Mouse (Mus musculus) gastrocnemius, adult 18-20 months (tissue): ENCODE results near the gene Rfx4. TPM values are rescaled to one million over a fixed set of nuclear protein-coding genes. Genes with fewer than 3 reads are reported as not detected.

Source experiments
- DNase-seq: peaks from one replicate; pipeline ENCODE4 v3.0.0; 2021; ENCODE audit warnings: low spot score
- total RNA-seq, 2 experiments: library from RNA; stranded (reverse); gene quantifications; 2 replicates each; pipeline ENCODE4 v1.2.3; 2021

The Rfx4 gene
- total RNA-seq, 2 experiments from 2014 or later: not detected

DNA sequence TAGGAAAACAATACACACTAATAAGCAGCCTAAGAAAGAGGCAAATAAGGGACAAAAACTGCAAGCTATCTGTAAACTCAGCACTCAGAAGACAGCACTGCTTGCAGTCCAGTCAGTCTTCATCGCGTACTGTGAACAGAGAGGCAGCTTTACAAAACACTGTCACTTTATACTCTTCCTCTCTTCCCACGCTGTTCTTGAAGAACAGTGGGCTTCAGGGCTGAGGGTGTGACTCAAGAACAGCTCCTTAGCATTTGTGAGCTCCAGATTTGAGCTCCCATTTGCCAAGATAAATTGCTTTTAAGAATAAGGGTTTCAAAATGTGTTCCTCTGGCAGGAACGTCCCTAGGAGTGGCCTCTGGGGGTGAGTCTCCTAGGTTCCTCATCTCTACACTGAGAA, 194.5 kb downstream of the Rfx4 start:
- DNase-seq: no peak

DNA sequence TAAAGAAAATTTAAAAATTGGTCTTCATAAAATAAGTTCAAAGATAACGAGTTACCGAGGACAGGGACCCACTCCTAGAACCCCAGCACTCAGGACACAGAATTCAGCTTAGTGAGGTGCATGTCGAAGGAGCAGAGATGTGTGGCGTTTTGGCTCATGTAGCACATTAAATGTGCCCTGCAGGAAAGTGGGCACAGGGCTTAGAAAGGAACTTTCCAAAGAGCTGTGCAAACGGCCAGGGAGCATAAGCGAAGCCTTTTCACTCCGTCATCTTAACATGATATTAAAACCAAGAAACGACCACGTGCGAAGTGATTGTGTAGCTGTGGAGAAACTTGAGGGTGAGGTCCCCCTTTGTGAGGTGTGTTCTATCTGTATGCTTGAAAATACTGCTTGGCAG, 198.4 kb downstream of the Rfx4 start:
- DNase-seq: no peak

Other genes with a start within 250 kb of the Rfx4 start
- gene Ckap4, start 222.0 kb upstream of the Rfx4 start, total RNA-seq: 1 to 10 TPM; 5.7 to 8.4 TPM
- gene Tcp11l2, start 179.4 kb upstream of the Rfx4 start, total RNA-seq: 10 to 100 TPM; 35.9 to 52.2 TPM
- gene Polr3b, start 133.8 kb upstream of the Rfx4 start, total RNA-seq: 1 to 10 TPM; 8.8 to 10.0 TPM
- gene Ric8b, start 161.6 kb downstream of the Rfx4 start, total RNA-seq: 10 to 100 TPM; 44.8 to 46.4 TPM